Mouse (Mus musculus) cortical plate, adult 2 months (tissue): Measurements from ENCODE around the gene Afdn. TPM values are rescaled to one million over a fixed set of nuclear protein-coding genes. Genes with fewer than 3 reads are reported as not detected.
"Not testable (repeated sequence)": the region's sequence is repeated elsewhere in the genome, so short reads cannot be mapped to it uniquely, and the experiment has no call there.

Experiments
- H3K27ac ChIP-seq: fragments of 200-500 bp; 2 replicates; pipeline ENCODE4 v1.5.1; 2012; ENCODE audit warnings: low read length, control low read depth, inconsistent platforms; ENCODE audit not compliant: insufficient read depth
- H3K4me1 ChIP-seq: fragments of 200-500 bp; 2 replicates; pipeline ENCODE4 v1.6.1; 2011; ENCODE audit warnings: low read length; ENCODE audit not compliant: control insufficient read depth, insufficient read depth
- H3K4me3 ChIP-seq: fragments of 200-500 bp; 2 replicates; pipeline ENCODE4 v1.5.1; 2011; ENCODE audit warnings: mild to moderate bottlenecking, low read length, control low read depth; ENCODE audit not compliant: insufficient read depth
- CTCF ChIP-seq: fragments of 200-500 bp; IDR thresholded peaks from 2 replicates; pipeline ENCODE4 v1.5.1; 2011; ENCODE audit warnings: mild to moderate bottlenecking, control low read depth, low read length; ENCODE audit not compliant: insufficient read depth; ENCODE audit errors: extremely low read depth
- POLR2A ChIP-seq: fragments of 200-500 bp; IDR thresholded peaks from 2 replicates; pipeline ENCODE4 v1.6.1; 2011; ENCODE audit warnings: mild to moderate bottlenecking, low read length, control low read depth; ENCODE audit not compliant: insufficient read depth; ENCODE audit errors: extremely low read depth
- polyA plus RNA-seq: library from polyadenylated mRNA; depleted of rRNA; stranded (reverse); fragments of >200 nt; gene quantifications from 2 replicates; pipeline ENCODE4 v1.2.3, GENCODE M21; 2012; rRNA removed

Gene Afdn
- polyA plus RNA-seq, 1 experiment = 73.9 TPM

- Histone ChIP-seq H3K4me1 (peaks cover 2% of the 10 kb centered on the region; the same call in 1 of the 2 replicates), H3K4me3 (no peak overlapping the region), H3K27ac (no peak overlapping the region)
- TF ChIP-seq POLR2A (no peak), CTCF (no peak)
Observed at GRCm38 (mm10) chr17:13924588-13924987, 164.2 kb downstream of the Afdn start.

- Histone ChIP-seq H3K27ac (no peak overlapping the region), H3K4me3 (no peak overlapping the region), H3K4me1 (peaks cover 2% of the 10 kb centered on the region; the same call in 1 of the 2 replicates)
- TF ChIP-seq CTCF (no peak), POLR2A (no peak)
Observed at GRCm38 (mm10) chr17:13925931-13926330, 165.6 kb downstream of the Afdn start.

GRCm38 (mm10) chr17:13930421-13930820 lies 170.1 kb downstream of the Afdn start:
- TF ChIP-seq POLR2A = no peak
- H3K27ac ChIP-seq = no peak overlapping the region
- no peaks in the 10 kb centered on the region for H3K4me1 ChIP-seq
- H3K4me3 ChIP-seq = no peak overlapping the region

GRCm38 (mm10) chr17:13935364-13935763 lies 175.0 kb downstream of the Afdn start:
- not testable (repeated sequence) for H3K27ac ChIP-seq, H3K4me3 ChIP-seq, H3K4me1 ChIP-seq

- TF ChIP-seq CTCF = no peak
- H3K27ac ChIP-seq = no peak overlapping the region
- H3K4me3 ChIP-seq = no peak overlapping the region
- no peaks in the 10 kb centered on the region for H3K4me1 ChIP-seq
Observed at GRCm38 (mm10) chr17:13937787-13938186, 177.4 kb downstream of the Afdn start.

- no peak for TF ChIP-seq CTCF
- TF ChIP-seq POLR2A = no peak
- Histone ChIP-seq H3K27ac (no peak overlapping the region), H3K4me1 (no peaks in the 10 kb centered on the region), H3K4me3 (no peak overlapping the region)
Observed at GRCm38 (mm10) chr17:13938652-13939051, 178.3 kb downstream of the Afdn start.

GRCm38 (mm10) chr17:13939231-13939630 lies 178.9 kb downstream of the Afdn start:
- not testable (repeated sequence) for H3K27ac ChIP-seq, H3K4me1 ChIP-seq, H3K4me3 ChIP-seq

- TF ChIP-seq CTCF = no peak
- TF ChIP-seq POLR2A = no peak
- Histone ChIP-seq H3K4me1 (no peaks in the 10 kb centered on the region), H3K27ac (no peak overlapping the region), H3K4me3 (no peak overlapping the region)
Observed at GRCm38 (mm10) chr17:13940487-13940886, 180.1 kb downstream of the Afdn start.

- not testable (repeated sequence) for H3K4me1 ChIP-seq, H3K27ac ChIP-seq, H3K4me3 ChIP-seq
Observed at GRCm38 (mm10) chr17:13948073-13948472, 187.7 kb downstream of the Afdn start, which contains the start of gene Gm7168. Gene Gm7168, plus strand, starts transcription at chr17:13948373.

GRCm38 (mm10) chr17:13951570-13951969 lies 191.2 kb downstream of the Afdn start:
- not testable (repeated sequence) for H3K4me1 ChIP-seq, H3K4me3 ChIP-seq, H3K27ac ChIP-seq

Other genes with a start within 250 kb of the Afdn start
- gene Tcte2, start 1.3 kb downstream of the Afdn start, polyA plus RNA-seq = 15.6 and 16.9 TPM in 2 replicates
- not detected in 2 replicates for gene Gm7168, start 187.8 kb downstream of the Afdn start, polyA plus RNA-seq
- gene Gm7356, start 243.2 kb downstream of the Afdn start, polyA plus RNA-seq = not detected in 2 replicates